Mouse (Mus musculus): ENCODE measurements around the gene Slc16a1. TPM values are rescaled to one million over a fixed set of nuclear protein-coding genes. Genes with fewer than 3 reads are reported as not detected.
A peak's percentile ranks its signal among the peaks of the same experiment; 100 is the strongest.

The Slc16a1 gene
- polyA plus RNA-seq, 1 experiment from 2014 or later, result 9.6 TPM

DNA sequence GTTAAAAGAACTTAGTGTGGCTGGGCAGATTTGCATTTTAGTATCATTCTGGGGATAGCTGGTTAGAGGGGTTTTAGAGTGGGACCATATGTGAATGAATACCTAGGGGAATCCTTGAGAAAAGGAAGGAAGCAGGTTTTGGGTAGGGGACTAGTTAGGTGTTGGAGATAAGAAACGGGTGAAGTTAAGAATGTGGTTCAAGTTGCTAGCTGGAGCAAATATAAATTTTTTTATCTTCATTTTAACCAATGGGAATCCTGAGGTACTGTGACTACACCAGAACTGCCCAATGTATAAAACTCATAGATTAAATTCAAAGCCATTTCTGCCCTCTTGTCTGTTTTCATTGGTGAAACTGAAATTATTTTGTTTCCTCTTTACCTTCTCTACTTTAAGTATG is 2.8 kb downstream of the Slc16a1 start:
- Histone ChIP-seq H3K27ac (no peak overlapping the region), H3K27me3 (0 out of 2 replicates have a peak, but pooled peaks cover 6% of the 10 kb centered on the region), H3K9ac (replicated peaks) (no peak overlapping the region), H3K36me3 (no peaks in the 10 kb centered on the region), H3K4me2 (replicated peaks) (no peak overlapping the region), H3K9me3 (no peaks in the 10 kb centered on the region), H3K4me1 (replicated peaks) (peaks cover 15% of the 10 kb centered on the region), H3K4me3 (replicated peaks) (no peak overlapping the region)
- ATAC-seq, result no peak
- WGBS, result 97% methylated on average over 1 of the region's 1 CpGs

GRCm38 (mm10) chr3:104643113-104643512 is 4.6 kb downstream of the Slc16a1 start:
- H3K4me3 ChIP-seq (replicated peaks), result no peak overlapping the region
- no peak for ATAC-seq
- no peaks in the 10 kb centered on the region for H3K9me3 ChIP-seq
- 92% methylated on average over 4 of the region's 4 CpGs for WGBS
- H3K4me2 ChIP-seq (replicated peaks), result no peak overlapping the region
- H3K4me1 ChIP-seq (replicated peaks), result peaks cover 9% of the 10 kb centered on the region
- no peak overlapping the region for H3K27ac ChIP-seq
- no peak overlapping the region for H3K9ac ChIP-seq (replicated peaks)
- H3K27me3 ChIP-seq, result 0 out of 2 replicates have a peak, but pooled peaks cover 6% of the 10 kb centered on the region
- no peaks in the 10 kb centered on the region for H3K36me3 ChIP-seq

DNA sequence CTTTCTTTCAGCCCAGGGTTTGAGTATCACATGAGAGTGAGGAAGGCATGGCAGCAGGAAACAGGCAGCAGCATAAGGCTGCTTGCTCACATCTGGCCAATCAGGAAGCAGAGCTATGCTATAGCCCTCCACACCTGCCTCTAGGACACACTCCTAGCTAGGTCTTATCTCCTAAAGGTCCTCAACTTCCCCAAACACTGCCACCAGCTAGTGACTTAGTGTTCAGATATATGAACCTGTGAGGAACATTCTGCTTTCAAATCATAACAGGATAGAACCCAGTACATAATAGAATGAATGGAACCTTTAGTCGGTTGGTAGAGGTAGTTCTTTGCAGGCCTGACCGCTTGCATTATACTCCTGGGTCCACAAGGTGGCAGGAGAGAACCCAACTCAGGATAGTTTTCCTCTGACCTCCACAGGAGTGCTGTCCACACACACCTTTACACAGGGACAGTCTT is 5.4 kb downstream of the Slc16a1 start:
- ATAC-seq, result peak; percentile 65; the same call in 1 of the 2 replicates
- WGBS, result 10% methylated on average over 2 of the region's 2 CpGs
- Histone ChIP-seq H3K27me3 (0 out of 2 replicates have a peak, but pooled peaks cover 6% of the 10 kb centered on the region), H3K9ac (replicated peaks) (no peak overlapping the region), H3K36me3 (no peaks in the 10 kb centered on the region), H3K4me2 (replicated peaks) (no peak overlapping the region), H3K27ac (no peak overlapping the region), H3K4me3 (replicated peaks) (no peak overlapping the region), H3K9me3 (no peaks in the 10 kb centered on the region), H3K4me1 (replicated peaks) (peaks cover 9% of the 10 kb centered on the region)

DNA sequence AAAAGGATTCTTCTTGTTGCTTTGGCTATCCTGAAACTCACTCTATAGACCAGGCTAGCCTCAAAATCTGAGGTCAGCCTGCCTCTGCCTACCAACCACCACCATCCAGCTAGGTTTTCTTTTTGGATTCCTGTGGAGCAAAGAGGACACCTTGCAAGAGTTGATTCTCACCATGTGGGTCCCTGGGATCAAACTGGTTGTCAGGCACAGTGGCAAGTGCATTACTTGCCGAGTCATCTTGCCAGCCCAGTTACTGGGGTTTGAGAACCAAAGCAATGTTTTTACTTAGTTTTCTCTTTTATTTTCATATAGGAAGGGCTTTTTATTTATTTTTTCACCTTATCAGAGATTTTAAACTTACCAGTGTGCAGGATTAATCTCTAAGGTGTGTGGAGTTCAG is 5.9 kb downstream of the Slc16a1 start:
- 0 out of 2 replicates have a peak, but pooled peaks cover 3% of the 10 kb centered on the region for H3K27me3 ChIP-seq
- H3K4me3 ChIP-seq (replicated peaks), result no peak overlapping the region
- H3K27ac ChIP-seq, result no peak overlapping the region
- H3K9me3 ChIP-seq, result no peaks in the 10 kb centered on the region
- H3K9ac ChIP-seq (replicated peaks), result no peak overlapping the region
- 94% methylated on average over 1 of the region's 1 CpGs for WGBS
- no peaks in the 10 kb centered on the region for H3K36me3 ChIP-seq
- ATAC-seq, result no peak
- no peak overlapping the region for H3K4me2 ChIP-seq (replicated peaks)
- H3K4me1 ChIP-seq (replicated peaks), result peaks cover 5% of the 10 kb centered on the region

- 95% methylated on average over 4 of the region's 4 CpGs for WGBS
- Histone ChIP-seq H3K27ac (no peak overlapping the region), H3K36me3 (peaks cover 22% of the 10 kb centered on the region)
Measured at GRCm38 (mm10) chr3:104654219-104654618, 15.8 kb downstream of the Slc16a1 start.

DNA sequence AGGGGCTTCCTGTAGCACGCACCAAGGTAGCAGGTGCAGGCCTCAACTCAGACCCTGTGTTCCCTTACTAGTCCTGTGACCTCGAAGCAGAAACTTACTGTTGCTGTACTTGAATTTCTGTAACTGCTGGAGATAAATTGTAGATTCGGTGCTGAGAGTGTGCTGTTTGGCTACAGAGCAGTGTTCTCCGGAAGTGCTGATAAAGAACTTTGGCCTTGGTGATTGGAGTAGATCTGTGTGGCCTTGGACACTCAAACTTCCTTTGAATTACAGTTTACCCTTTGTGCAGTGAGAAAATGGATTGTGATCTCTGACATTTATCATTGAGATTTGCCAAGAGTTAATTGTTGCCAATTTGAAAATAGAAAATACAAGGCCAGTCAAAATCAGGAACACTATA is 16.5 kb downstream of the Slc16a1 start:
- Histone ChIP-seq H3K27me3 (no peaks in the 10 kb centered on the region), H3K27ac (no peak overlapping the region), H3K4me1 (replicated peaks) (no peaks in the 10 kb centered on the region), H3K4me3 (replicated peaks) (no peak overlapping the region), H3K4me2 (replicated peaks) (no peak overlapping the region), H3K36me3 (peaks cover 22% of the 10 kb centered on the region), H3K9me3 (no peaks in the 10 kb centered on the region), H3K9ac (replicated peaks) (no peak overlapping the region)
- ATAC-seq, result no peak
- WGBS, result 93% methylated on average over 4 of the region's 4 CpGs

More at GRCm38 (mm10) chr3:104654219-104654618, 15.8 kb downstream of the Slc16a1 start:
- Histone ChIP-seq H3K4me3 (replicated peaks) (no peak overlapping the region), H3K9ac (replicated peaks) (no peak overlapping the region), H3K4me1 (replicated peaks) (no peaks in the 10 kb centered on the region), H3K9me3 (no peaks in the 10 kb centered on the region), H3K4me2 (replicated peaks) (no peak overlapping the region), H3K27me3 (no peaks in the 10 kb centered on the region)
- no peak for ATAC-seq

DNA sequence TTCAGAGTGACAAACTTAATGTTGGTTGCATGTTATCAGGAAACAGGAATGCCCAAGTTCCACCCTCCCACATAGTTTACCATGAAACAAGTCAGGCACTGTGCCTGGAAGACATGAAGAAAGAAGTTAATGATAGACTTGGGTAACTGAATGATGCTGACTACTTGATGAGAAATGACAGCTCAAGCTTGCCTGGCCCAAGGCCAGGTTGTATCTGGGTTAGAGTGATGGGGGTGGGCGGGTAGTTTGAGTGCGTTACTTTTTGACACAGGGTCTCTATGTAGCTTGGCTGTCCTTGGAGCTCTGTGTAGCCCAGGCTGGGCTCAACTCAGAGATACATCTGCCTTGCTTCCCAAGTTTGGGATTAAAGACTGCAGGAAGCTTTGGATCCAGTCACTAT is 20.2 kb downstream of the Slc16a1 start:
- Histone ChIP-seq H3K27ac (no peak overlapping the region), H3K27me3 (no peaks in the 10 kb centered on the region), H3K4me3 (replicated peaks) (no peak overlapping the region), H3K9me3 (no peaks in the 10 kb centered on the region), H3K4me1 (replicated peaks) (0 out of 2 replicates have a peak, but pooled peaks cover 5% of the 10 kb centered on the region), H3K9ac (replicated peaks) (no peak overlapping the region), H3K4me2 (replicated peaks) (no peak overlapping the region), H3K36me3 (peaks cover 8% of the 10 kb centered on the region; the same call in 1 of the 2 replicates)
- 95% methylated on average over 2 of the region's 2 CpGs for WGBS
- no peak for ATAC-seq

GRCm38 (mm10) chr3:104659758-104660157 is 21.3 kb downstream of the Slc16a1 start:
- no peak overlapping the region for H3K9ac ChIP-seq (replicated peaks)
- 0 out of 2 replicates have a peak, but pooled peaks cover 5% of the 10 kb centered on the region for H3K4me1 ChIP-seq (replicated peaks)
- H3K36me3 ChIP-seq, result peaks cover 8% of the 10 kb centered on the region; the same call in 1 of the 2 replicates
- H3K4me2 ChIP-seq (replicated peaks), result no peak overlapping the region
- ATAC-seq, result no peak
- no peak overlapping the region for H3K4me3 ChIP-seq (replicated peaks)
- H3K27ac ChIP-seq, result no peak overlapping the region
- WGBS, result 95% methylated on average over 4 of the region's 4 CpGs
- H3K27me3 ChIP-seq, result no peaks in the 10 kb centered on the region
- no peaks in the 10 kb centered on the region for H3K9me3 ChIP-seq

DNA sequence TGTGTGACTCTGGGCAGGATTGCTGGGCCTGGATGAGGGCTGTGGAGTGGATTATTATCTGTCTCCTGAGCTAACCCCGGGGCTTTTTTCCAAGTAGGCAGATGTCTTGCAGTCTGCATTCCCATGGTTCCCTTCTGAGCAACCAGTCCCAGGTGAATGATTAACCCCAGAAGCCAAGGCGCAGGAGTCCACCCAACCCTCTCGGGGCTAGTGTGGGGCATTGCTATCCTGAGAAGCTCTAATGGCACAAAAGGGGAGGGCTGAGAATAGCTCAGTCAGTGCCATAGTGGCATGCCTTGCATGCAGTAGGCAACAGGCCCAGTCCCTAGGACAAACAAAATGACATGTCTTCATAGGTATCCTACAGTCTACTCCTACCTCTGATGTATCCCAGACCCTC is 22.1 kb downstream of the Slc16a1 start:
- Histone ChIP-seq H3K27ac (no peak overlapping the region), H3K36me3 (peaks cover 5% of the 10 kb centered on the region; the same call in 1 of the 2 replicates), H3K27me3 (no peaks in the 10 kb centered on the region), H3K4me3 (replicated peaks) (no peak overlapping the region), H3K4me2 (replicated peaks) (no peak overlapping the region), H3K4me1 (replicated peaks) (0 out of 2 replicates have a peak, but pooled peaks cover 5% of the 10 kb centered on the region), H3K9ac (replicated peaks) (no peak overlapping the region), H3K9me3 (no peaks in the 10 kb centered on the region)
- WGBS, result 94% methylated on average over 3 of the region's 3 CpGs
- ATAC-seq, result no peak

DNA sequence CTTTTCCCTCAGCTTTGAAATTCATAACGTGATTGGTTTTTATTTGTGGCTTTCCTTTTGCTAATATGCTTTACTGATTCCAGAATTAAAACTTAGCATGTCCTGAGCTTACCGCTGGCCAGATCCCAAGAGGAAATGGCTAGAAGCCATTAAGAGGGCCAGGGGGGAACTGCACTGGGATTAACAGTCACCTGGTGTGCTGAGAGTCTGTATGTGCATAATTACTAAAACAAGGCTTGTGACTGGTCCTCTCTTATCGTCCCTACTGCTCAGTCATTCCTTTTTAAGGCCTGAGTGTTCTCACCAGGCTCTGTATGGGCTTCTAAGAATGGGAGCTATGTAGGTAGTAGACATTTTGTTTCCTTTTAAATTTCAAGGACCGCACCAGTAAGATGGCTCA is 23.5 kb downstream of the Slc16a1 start:
- WGBS, result 37% methylated on average over 4 of the region's 4 CpGs

DNA sequence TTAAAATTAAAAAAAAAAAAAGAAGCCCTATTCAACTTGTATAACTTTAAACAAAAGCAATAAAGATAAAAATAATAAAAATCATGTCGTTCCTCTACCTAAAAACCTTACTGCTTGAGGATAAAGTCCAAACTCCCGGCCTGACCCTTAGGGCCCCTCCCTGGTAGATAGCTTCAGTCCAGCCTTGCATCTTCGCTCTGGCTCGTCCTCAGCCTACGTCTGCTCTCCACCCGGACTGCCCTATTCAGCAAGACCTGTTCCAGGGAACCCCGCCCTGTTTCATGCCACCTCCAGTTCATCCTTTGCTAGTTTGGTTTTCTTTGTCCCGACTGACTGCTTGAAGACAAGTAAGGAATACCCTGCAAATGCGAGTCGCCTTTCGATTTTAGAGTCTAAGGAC is 24.5 kb downstream of the Slc16a1 start:
- Histone ChIP-seq H3K27me3 (no peaks in the 10 kb centered on the region), H3K4me1 (replicated peaks) (0 out of 2 replicates have a peak, but pooled peaks cover 5% of the 10 kb centered on the region), H3K4me3 (replicated peaks) (no peak overlapping the region), H3K27ac (no peak overlapping the region), H3K36me3 (no peaks in the 10 kb centered on the region), H3K9ac (replicated peaks) (no peak overlapping the region), H3K9me3 (no peaks in the 10 kb centered on the region), H3K4me2 (replicated peaks) (no peak overlapping the region)
- no peak for ATAC-seq
- WGBS, result 86% methylated on average over 11 of the region's 11 CpGs

More for the DNA sequence above, 23.5 kb downstream of the Slc16a1 start:
- H3K27me3 ChIP-seq, result no peaks in the 10 kb centered on the region
- no peaks in the 10 kb centered on the region for H3K9me3 ChIP-seq
- no peaks in the 10 kb centered on the region for H3K36me3 ChIP-seq
- no peak overlapping the region for H3K27ac ChIP-seq
- ATAC-seq, result no peak
- H3K4me2 ChIP-seq (replicated peaks), result no peak overlapping the region
- no peak overlapping the region for H3K9ac ChIP-seq (replicated peaks)
- 0 out of 2 replicates have a peak, but pooled peaks cover 5% of the 10 kb centered on the region for H3K4me1 ChIP-seq (replicated peaks)
- no peak overlapping the region for H3K4me3 ChIP-seq (replicated peaks)

DNA sequence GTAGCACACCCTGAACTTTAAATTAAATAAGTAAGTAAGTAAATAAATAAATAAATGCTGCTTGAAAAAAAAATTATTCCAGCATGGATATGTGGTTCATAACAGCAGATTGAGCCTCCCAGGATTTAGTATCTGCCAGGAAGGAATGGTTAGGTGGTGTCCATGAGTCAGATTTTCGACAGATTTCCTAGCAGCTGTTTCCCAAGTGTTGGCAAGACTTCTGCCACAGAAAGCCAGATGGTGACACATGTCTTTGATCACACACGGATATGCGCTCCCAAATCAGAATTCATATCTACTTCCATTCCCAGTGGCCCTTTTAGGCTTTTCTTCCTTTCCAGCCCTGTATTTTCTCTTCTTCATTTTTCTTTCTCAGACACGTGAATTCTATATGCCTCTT is 28.5 kb downstream of the Slc16a1 start:
- Histone ChIP-seq H3K4me3 (replicated peaks) (no peak overlapping the region), H3K9ac (replicated peaks) (no peak overlapping the region), H3K9me3 (no peaks in the 10 kb centered on the region), H3K4me1 (replicated peaks) (peaks cover 14% of the 10 kb centered on the region; the same call in 1 of the 2 replicates), H3K27me3 (no peaks in the 10 kb centered on the region), H3K36me3 (no peaks in the 10 kb centered on the region), H3K4me2 (replicated peaks) (no peak overlapping the region), H3K27ac (no peak overlapping the region)
- no peak for ATAC-seq
- 77% methylated on average over 4 of the region's 4 CpGs for WGBS

DNA sequence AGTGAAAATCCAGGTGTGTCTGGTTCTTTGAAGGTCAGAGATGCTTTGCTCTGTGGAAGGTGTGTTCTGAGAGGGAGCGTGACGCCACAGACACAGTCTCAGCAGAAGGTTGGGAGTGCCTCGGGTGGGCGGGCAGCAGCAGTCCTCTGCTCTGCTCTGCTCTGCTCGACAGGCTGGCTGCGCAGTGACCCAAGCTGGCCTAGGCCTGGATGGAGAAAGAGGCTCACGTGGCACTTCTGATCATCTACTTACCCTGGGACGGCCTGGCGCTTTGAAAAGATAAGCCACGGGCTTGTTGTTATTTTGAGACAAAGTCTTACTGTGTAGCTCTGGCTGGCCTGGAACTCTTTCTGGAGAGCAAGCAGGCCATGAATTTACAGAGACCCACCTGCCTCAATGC is 29.0 kb downstream of the Slc16a1 start:
- no peak for ATAC-seq
- Histone ChIP-seq H3K27me3 (no peaks in the 10 kb centered on the region), H3K9me3 (no peaks in the 10 kb centered on the region), H3K9ac (replicated peaks) (no peak overlapping the region), H3K36me3 (no peaks in the 10 kb centered on the region), H3K4me3 (replicated peaks) (no peak overlapping the region), H3K27ac (no peak overlapping the region), H3K4me1 (replicated peaks) (peaks cover 12% of the 10 kb centered on the region; the same call in 1 of the 2 replicates), H3K4me2 (replicated peaks) (no peak overlapping the region)
- WGBS, result 70% methylated on average over 10 of the region's 10 CpGs

Measured in midbrain, embryonic 13.5 days (tissue).